Mouse (Mus musculus): ENCODE measurements around the gene Cylc1.

Cylc1 gene

GRCm38 (mm10) chrX:111110118-111110517 lies at the start of gene Cylc1:
TSS of gene Cylc1 (plus strand) at chrX:111110418.
- no peak for DNase-seq (ENCODE audit: low read depth, low spot score)

- no peak for DNase-seq (ENCODE audit: low read depth, low spot score)
These were observed 31.5 kb upstream of the Cylc1 start for GRCm38 (mm10) chrX:111078680-111079079.

GRCm38 (mm10) chrX:111168040-111168439 lies 57.8 kb downstream of the Cylc1 start, which contains the start of gene Gm10112:
TSS of gene Gm10112 (plus strand) at chrX:111168340.
- DNase-seq (ENCODE audit: low read depth, low spot score), result no peak
